Mouse (Mus musculus): ENCODE results near the gene Olfr1098.

GRCm38 (mm10) chr2:86905647-86906046 is 18.7 kb downstream of the Olfr1098 start:
- no peak for TF ChIP-seq CTCF (IDR thresholded peaks at IDR 0.05; ENCODE audit: extremely low read depth, insufficient read depth, insufficient read length, insufficient replicate concordance)
- no peak for TF ChIP-seq POLR2A (IDR thresholded peaks at IDR 0.05; ENCODE audit: low read depth, low read length)

Data from spleen, adult 2 months (tissue).